Mouse (Mus musculus): ENCODE results near the gene Rsph3a.
"Not testable (repeated sequence)": the region's sequence is repeated elsewhere in the genome, so short reads cannot be mapped to it uniquely, and the experiment has no call there.

DNA sequence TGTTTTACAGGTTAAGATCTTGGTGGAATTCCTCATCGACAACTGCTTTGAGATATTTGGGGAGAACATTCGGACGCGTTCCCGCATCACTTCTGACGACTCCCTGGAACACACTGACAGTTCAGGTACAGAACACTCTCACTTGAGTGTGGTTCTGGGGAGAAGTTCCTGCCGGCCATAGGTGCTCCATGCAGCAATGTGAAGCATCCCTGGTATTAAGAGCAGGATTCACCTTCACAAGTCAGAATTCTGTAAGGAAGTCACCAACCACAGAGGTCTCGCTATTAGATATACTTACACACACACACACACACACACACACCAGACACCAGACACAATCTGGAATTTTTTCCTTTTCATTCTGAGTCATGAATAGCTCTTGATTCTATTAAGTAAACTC, 13.3 kb upstream of the Rsph3a start:
- not testable (repeated sequence) for TF ChIP-seq CTCF (IDR thresholded peaks at IDR 0.05; ENCODE audit: low read depth, low read length); GATA1 (IDR thresholded peaks at IDR 0.05; ENCODE audit: borderline replicate concordance, low read length); TAL1 (conservative IDR thresholded peaks at IDR 0.05; ENCODE audit: low read depth, low read length)
